Mouse (Mus musculus): ENCODE data around the gene Tspan12.
"Not testable (repeated sequence)": the region's sequence is repeated elsewhere in the genome, so short reads cannot be mapped to it uniquely, and the experiment has no call there.

GRCm38 (mm10) chr6:21887971-21888370, 35.7 kb upstream of the Tspan12 start:
- not testable (repeated sequence) for TF ChIP-seq CTCF (IDR thresholded peaks at IDR 0.05; ENCODE audit: low read depth, low read length); TAL1 (conservative IDR thresholded peaks at IDR 0.05; ENCODE audit: low read depth, low read length); GATA2 (IDR thresholded peaks at IDR 0.05; ENCODE audit: borderline replicate concordance, low read depth, low read length)

Data from G1E (cell line).